Mouse (Mus musculus) adrenal gland, adult 2 months (tissue): ENCODE results near the gene Tmem191c. TPM values are rescaled to one million over a fixed set of nuclear protein-coding genes. Genes with fewer than 3 reads are reported as not detected.

Source experiments
- DNase-seq: peaks from one replicate; pipeline ENCODE4 v3.0.0; 2021
- polyA plus RNA-seq: library from polyadenylated mRNA; depleted of rRNA; stranded (reverse); fragments of >200 nt; gene quantifications from 2 replicates; pipeline ENCODE4 v1.2.3, GENCODE M21; 2012; rRNA removed
- total RNA-seq, 2 experiments: library from RNA; stranded (reverse); gene quantifications; 2 replicates each; pipeline ENCODE4 v1.2.3; 2021

The Tmem191c gene
- total and polyA plus RNA-seq, 3 experiments: 6.8 to 15.8 (median 7.9) TPM

DNA sequence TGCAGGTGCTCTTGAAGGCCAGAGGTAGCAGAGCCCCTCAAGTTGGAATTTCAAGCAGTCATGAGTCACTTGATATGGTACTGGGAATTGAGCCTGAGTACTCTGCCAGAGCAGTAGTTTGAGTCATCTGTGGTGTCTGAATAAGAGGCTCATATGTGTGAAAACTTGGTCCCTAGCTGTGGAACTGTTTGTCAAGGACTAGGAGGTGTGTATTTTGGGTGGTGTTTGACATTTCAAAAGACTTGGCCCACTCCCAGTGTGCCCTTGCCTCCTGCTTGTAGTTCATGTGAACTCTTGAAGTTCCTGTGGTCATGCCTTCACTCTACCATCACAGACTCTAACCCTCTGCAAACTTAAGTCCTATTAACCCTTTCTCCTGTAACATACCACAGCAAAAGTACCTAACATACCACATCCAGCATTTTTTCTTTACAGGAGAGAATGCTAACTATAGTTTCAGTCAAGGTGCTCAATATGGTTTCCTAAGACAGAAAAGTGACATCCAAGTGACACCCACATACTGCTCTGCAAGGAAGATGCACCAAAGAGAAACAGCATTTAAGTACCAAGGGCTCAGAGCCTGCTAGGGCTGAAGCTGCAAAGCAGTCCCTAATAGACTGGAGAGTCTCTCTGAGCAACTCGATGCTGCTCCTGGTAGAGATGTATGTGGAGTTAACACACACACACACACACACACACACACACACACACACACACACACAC lies 54.1 kb downstream of the Tmem191c start:
- no peak for DNase-seq

- DNase-seq: no peak
These were observed 55.2 kb downstream of the Tmem191c start, which contains the start of gene Serpind1 for GRCm38 (mm10) chr16:17331116-17331515. Serpind1 (plus strand) TSS chr16:17331371.

GRCm38 (mm10) chr16:17331855-17332254 lies 56.0 kb downstream of the Tmem191c start:
- no peak for DNase-seq

Other genes with a start within 250 kb of the Tmem191c start
- gene Ypel1, start 206.4 kb upstream of the Tmem191c start, total RNA-seq: 1 to 10 TPM; 6.6 TPM
- 8.3 and 10.0 TPM in 2 replicates for gene Ypel1, start 206.4 kb upstream of the Tmem191c start, polyA plus RNA-seq
- 10 to 100 TPM; 80.3 to 98.6 TPM for gene Ppil2, start 164.8 kb upstream of the Tmem191c start, total RNA-seq
- gene Ppil2, start 164.8 kb upstream of the Tmem191c start, polyA plus RNA-seq: 75.6 and 87.1 TPM in 2 replicates
- gene 2610318N02Rik, start 150.9 kb upstream of the Tmem191c start, total RNA-seq: 1 to 10 TPM; 1.2 to 1.9 TPM
- gene 2610318N02Rik, start 150.9 kb upstream of the Tmem191c start, polyA plus RNA-seq: 0.30 and 0.75 TPM in 2 replicates
- gene Sdf2l1, start 143.7 kb upstream of the Tmem191c start, total RNA-seq: 10 to 100 TPM; 33.2 to 42.4 TPM
- gene Sdf2l1, start 143.7 kb upstream of the Tmem191c start, polyA plus RNA-seq: 45.0 and 64.6 TPM in 2 replicates
- gene Ydjc, start 131.5 kb upstream of the Tmem191c start, total RNA-seq: 1 to 10 TPM; 4.9 to 6.5 TPM
- 28.2 and 39.2 TPM in 2 replicates for gene Ydjc, start 131.5 kb upstream of the Tmem191c start, polyA plus RNA-seq
- gene Ccdc116, start 128.8 kb upstream of the Tmem191c start, total RNA-seq: under 1 TPM; 0.24 to 0.29 TPM
- gene Ccdc116, start 128.8 kb upstream of the Tmem191c start, polyA plus RNA-seq: 0.44 and 0.60 TPM in 2 replicates
- 100 to 1,000 TPM; 198 to 273 TPM for gene Ube2l3, start 73.4 kb upstream of the Tmem191c start, total RNA-seq
- gene Ube2l3, start 73.4 kb upstream of the Tmem191c start, polyA plus RNA-seq: 91.0 and 109 TPM in 2 replicates
- under 1 TPM in 1 of 2 experiments, not detected in 1; 0.07 TPM for gene Rimbp3, start 67.5 kb upstream of the Tmem191c start, total RNA-seq
- gene Rimbp3, start 67.5 kb upstream of the Tmem191c start, polyA plus RNA-seq: not detected in 2 replicates
- gene Hic2, start 42.5 kb upstream of the Tmem191c start, total RNA-seq: 1 to 10 TPM; 2.4 to 2.7 TPM
- 2.1 and 2.6 TPM in 2 replicates for gene Hic2, start 42.5 kb upstream of the Tmem191c start, polyA plus RNA-seq
- gene Serpind1, start 55.3 kb downstream of the Tmem191c start, total RNA-seq: 1 to 10 TPM in 1 of 2 experiments, under 1 TPM in 1; 0.41 to 1.2 TPM
- 0.24 TPM in 1 of 2 replicates, not detected in the other for gene Serpind1, start 55.3 kb downstream of the Tmem191c start, polyA plus RNA-seq
- gene Snap29, start 129.9 kb downstream of the Tmem191c start, total RNA-seq: 10 to 100 TPM; 23.0 to 37.7 TPM
- gene Snap29, start 129.9 kb downstream of the Tmem191c start, polyA plus RNA-seq: 3.4 and 4.8 TPM in 2 replicates
- gene Pi4ka, start 130.2 kb downstream of the Tmem191c start, total RNA-seq: 100 to 1,000 TPM in 1 of 2 experiments, 10 to 100 TPM in 1; 84.8 to 119 TPM
- 30.4 and 39.6 TPM in 2 replicates for gene Pi4ka, start 130.2 kb downstream of the Tmem191c start, polyA plus RNA-seq
- gene Crkl, start 175.9 kb downstream of the Tmem191c start, total RNA-seq: 10 to 100 TPM; 30.3 to 49.1 TPM
- gene Crkl, start 175.9 kb downstream of the Tmem191c start, polyA plus RNA-seq: 60.0 and 83.4 TPM in 2 replicates
- gene Aifm3, start 213.5 kb downstream of the Tmem191c start, total RNA-seq: 1 to 10 TPM; 6.1 to 9.0 TPM
- gene Aifm3, start 213.5 kb downstream of the Tmem191c start, polyA plus RNA-seq: 10.2 and 13.8 TPM in 2 replicates
- 10 to 100 TPM; 53.4 to 74.0 TPM for gene Lztr1, start 232.6 kb downstream of the Tmem191c start, total RNA-seq
- 231 and 248 TPM in 2 replicates for gene Lztr1, start 232.6 kb downstream of the Tmem191c start, polyA plus RNA-seq